Mouse (Mus musculus) midbrain, embryonic 13.5 days (tissue): ENCODE data around the gene Col23a1. TPM values are rescaled to one million over a fixed set of nuclear protein-coding genes. Genes with fewer than 3 reads are reported as not detected.

Experiments used
- ATAC-seq: fragments of 200-750 bp; cut with Nextera tagmentation; 2 replicates; pipeline ENCODE4 v1.8.0; 2017; ENCODE audit warnings: mild to moderate bottlenecking, moderate TSS enrichment, moderate library complexity
- H3K27ac ChIP-seq: fragments of 300-500 bp; sonication (generic); 2 replicates; pipeline ENCODE4 v1.5.1; 2015; ENCODE audit warnings: inconsistent platforms, mild to moderate bottlenecking, moderate library complexity
- H3K27me3 ChIP-seq: fragments of 300-500 bp; sonication (generic); 2 replicates; pipeline ENCODE4 v1.6.1; 2015; ENCODE audit warnings: mild to moderate bottlenecking, inconsistent platforms
- H3K36me3 ChIP-seq: fragments of 300-500 bp; sonication (generic); 2 replicates; pipeline ENCODE4 v1.6.1; 2015; ENCODE audit warnings: mild to moderate bottlenecking, inconsistent platforms
- H3K4me1 ChIP-seq: fragments of 300-500 bp; sonication (generic); replicated peaks from 2 replicates; pipeline ENCODE4 v1.6.1; 2015; ENCODE audit warnings: inconsistent platforms
- H3K4me2 ChIP-seq: fragments of 300-500 bp; sonication (generic); replicated peaks from 2 replicates; pipeline ENCODE4 v1.6.1; 2015; ENCODE audit warnings: moderate library complexity, mild to moderate bottlenecking, inconsistent platforms
- H3K4me3 ChIP-seq: fragments of 300-500 bp; sonication (generic); replicated peaks from 2 replicates; pipeline ENCODE4 v1.5.1; 2015; ENCODE audit warnings: mild to moderate bottlenecking, inconsistent platforms
- H3K9ac ChIP-seq: fragments of 300-500 bp; sonication (generic); replicated peaks from 2 replicates; pipeline ENCODE4 v1.6.1; 2015; ENCODE audit warnings: mild to moderate bottlenecking, inconsistent platforms
- H3K9me3 ChIP-seq: fragments of 300-500 bp; sonication (generic); 2 replicates; pipeline ENCODE4 v1.6.1; 2016; ENCODE audit warnings: mild to moderate bottlenecking, inconsistent platforms
- WGBS: fragments of 180-500 bp; shearing (Covaris S2); methylation state at CpG from one replicate; pipeline ENCODE4 v1.1.7; 2015; 5-methylcytosine and 5-hydroxymethylcytosine counted together
- polyA plus RNA-seq: library from polyadenylated mRNA; unstranded; fragments of >200 nt; fragmentation: Nextera tagmentation; extraction: Ambion mirVana; gene quantifications from 2 replicates; pipeline ENCODE4 v1.2.1, GENCODE M21; 2015

Col23a1 gene
- polyA plus RNA-seq, 1 experiment from 2014 or later = 5.7 TPM

DNA sequence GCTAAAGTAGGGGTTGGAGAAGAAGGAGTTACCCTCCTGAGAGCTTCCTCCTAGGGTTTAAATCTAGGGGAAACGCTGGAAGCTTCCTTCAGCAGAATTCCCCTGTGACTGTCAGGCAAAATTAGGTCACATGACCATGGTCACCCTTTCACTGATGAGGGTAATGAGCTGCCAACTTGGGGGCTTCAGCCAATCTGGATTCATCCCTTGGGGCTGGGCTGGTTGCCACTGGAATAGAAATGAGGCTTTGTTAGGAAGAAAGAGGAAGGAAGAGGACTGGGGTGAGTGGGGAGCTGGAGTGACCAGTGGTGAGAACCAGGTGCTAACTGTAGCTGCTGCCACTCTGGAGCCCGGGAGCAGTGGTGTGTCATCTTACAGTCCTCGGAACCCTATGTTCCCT, 6.0 kb downstream of the Col23a1 start:
- Histone ChIP-seq H3K4me3 (no peak overlapping the region), H3K9me3 (no peaks in the 10 kb centered on the region), H3K4me1 (peaks cover 1% of the 10 kb centered on the region; the same call in 1 of the 2 replicates), H3K36me3 (no peaks in the 10 kb centered on the region), H3K4me2 (no peak overlapping the region), H3K9ac (no peak overlapping the region), H3K27me3 (peaks cover 11% of the 10 kb centered on the region), H3K27ac (no peak overlapping the region)
- WGBS = 81% methylated on average over 3 of the region's 3 CpGs
- no peak for ATAC-seq

DNA sequence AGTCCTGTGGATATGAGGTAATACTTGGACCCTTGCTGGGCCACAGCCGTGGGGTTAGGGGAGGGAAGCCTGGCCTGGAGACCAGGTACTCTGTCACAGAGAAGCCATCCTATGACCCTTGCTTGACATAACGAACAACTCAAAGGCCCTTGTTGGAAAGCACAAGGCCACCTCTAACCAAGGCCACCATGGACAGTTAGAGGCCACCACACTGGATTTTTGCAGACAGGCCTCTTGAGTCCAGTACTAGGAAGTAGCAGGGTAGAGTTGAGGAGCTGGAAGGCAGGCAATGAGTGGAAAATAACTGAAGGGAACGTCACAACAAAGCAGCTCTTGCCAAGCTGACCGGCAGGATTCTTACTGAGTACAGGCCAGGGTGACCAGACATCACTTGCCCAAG, 9.0 kb downstream of the Col23a1 start:
- no peak for ATAC-seq
- no peaks in the 10 kb centered on the region for H3K27me3 ChIP-seq
- H3K4me1 ChIP-seq = no peaks in the 10 kb centered on the region
- no peak overlapping the region for H3K27ac ChIP-seq
- H3K36me3 ChIP-seq = no peaks in the 10 kb centered on the region
- no peaks in the 10 kb centered on the region for H3K9me3 ChIP-seq
- H3K4me2 ChIP-seq = no peak overlapping the region
- H3K9ac ChIP-seq = no peak overlapping the region
- WGBS = 88% methylated on average over 4 of the region's 4 CpGs
- no peak overlapping the region for H3K4me3 ChIP-seq

GRCm38 (mm10) chr11:51302396-51302795, 12.7 kb downstream of the Col23a1 start:
- no peak for ATAC-seq
- Histone ChIP-seq H3K9ac (no peak overlapping the region), H3K4me3 (no peak overlapping the region), H3K4me1 (no peaks in the 10 kb centered on the region), H3K36me3 (no peaks in the 10 kb centered on the region), H3K27ac (no peak overlapping the region), H3K4me2 (no peak overlapping the region), H3K27me3 (no peaks in the 10 kb centered on the region), H3K9me3 (no peaks in the 10 kb centered on the region)
- 93% methylated on average over 5 of the region's 5 CpGs for WGBS

GRCm38 (mm10) chr11:51303981-51304553, 14.3 kb downstream of the Col23a1 start:
- no peak for ATAC-seq
- H3K27ac ChIP-seq = no peak overlapping the region
- no peak overlapping the region for H3K9ac ChIP-seq
- WGBS = 78% methylated on average over 12 of the region's 12 CpGs
- no peak overlapping the region for H3K4me3 ChIP-seq
- no peaks in the 10 kb centered on the region for H3K9me3 ChIP-seq
- no peaks in the 10 kb centered on the region for H3K4me1 ChIP-seq
- no peak overlapping the region for H3K4me2 ChIP-seq
- H3K27me3 ChIP-seq = no peaks in the 10 kb centered on the region
- no peaks in the 10 kb centered on the region for H3K36me3 ChIP-seq

DNA sequence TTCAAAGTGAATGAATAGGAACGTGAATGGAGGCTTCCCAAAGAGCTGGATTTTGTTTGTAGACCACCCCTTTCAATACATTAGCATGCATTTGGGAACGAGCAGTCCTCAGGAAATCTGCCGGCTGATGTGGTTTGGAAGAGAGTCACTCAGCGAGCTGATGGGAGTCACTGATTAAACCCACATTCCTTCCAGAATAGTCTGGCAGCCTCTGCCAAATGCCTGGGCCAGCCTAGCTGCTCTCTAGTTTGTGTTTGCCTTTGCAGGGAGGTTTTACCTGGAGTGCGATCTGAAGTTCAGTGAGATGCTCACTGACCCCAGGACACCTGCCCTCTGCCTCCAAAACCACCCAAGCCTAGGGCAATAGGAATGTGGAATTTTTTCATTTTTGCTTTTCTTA, 18.6 kb downstream of the Col23a1 start:
- Histone ChIP-seq H3K4me1 (no peaks in the 10 kb centered on the region), H3K4me2 (no peak overlapping the region), H3K27ac (no peak overlapping the region), H3K9ac (no peak overlapping the region), H3K36me3 (no peaks in the 10 kb centered on the region), H3K27me3 (no peaks in the 10 kb centered on the region), H3K4me3 (no peak overlapping the region), H3K9me3 (no peaks in the 10 kb centered on the region)
- no peak for ATAC-seq
- 66% methylated on average over 5 of the region's 5 CpGs for WGBS

- WGBS = 78% methylated on average over 8 of the region's 8 CpGs
- ATAC-seq = no peak
- no peak overlapping the region for H3K4me2 ChIP-seq
Measured at GRCm38 (mm10) chr11:51311846-51312245, 22.1 kb downstream of the Col23a1 start.

GRCm38 (mm10) chr11:51315991-51316810, 26.5 kb downstream of the Col23a1 start:
- Histone ChIP-seq H3K9me3 (peaks cover 2% of the 10 kb centered on the region; the same call in 1 of the 2 replicates), H3K4me3 (no peak overlapping the region), H3K27me3 (no peaks in the 10 kb centered on the region), H3K4me1 (peaks cover 5% of the 10 kb centered on the region; the same call in 1 of the 2 replicates), H3K9ac (no peak overlapping the region), H3K36me3 (no peaks in the 10 kb centered on the region), H3K27ac (no peak overlapping the region), H3K4me2 (no peak overlapping the region)
- no peak for ATAC-seq
- 70% methylated on average over 7 of the region's 7 CpGs for WGBS

More at GRCm38 (mm10) chr11:51311846-51312245, 22.1 kb downstream of the Col23a1 start:
- no peak overlapping the region for H3K9ac ChIP-seq
- no peak overlapping the region for H3K27ac ChIP-seq
- H3K4me3 ChIP-seq = no peak overlapping the region
- no peaks in the 10 kb centered on the region for H3K9me3 ChIP-seq
- no peaks in the 10 kb centered on the region for H3K27me3 ChIP-seq
- no peaks in the 10 kb centered on the region for H3K36me3 ChIP-seq
- no peaks in the 10 kb centered on the region for H3K4me1 ChIP-seq

- peaks cover 5% of the 10 kb centered on the region; the same call in 1 of the 2 replicates for H3K9me3 ChIP-seq
- no peak overlapping the region for H3K4me2 ChIP-seq
- no peak overlapping the region for H3K4me3 ChIP-seq
- no peaks in the 10 kb centered on the region for H3K27me3 ChIP-seq
- no peak overlapping the region for H3K9ac ChIP-seq
- no peak overlapping the region for H3K27ac ChIP-seq
- no peaks in the 10 kb centered on the region for H3K36me3 ChIP-seq
- H3K4me1 ChIP-seq = peaks cover 5% of the 10 kb centered on the region; the same call in 1 of the 2 replicates
- no peak for ATAC-seq
Measured at GRCm38 (mm10) chr11:51320609-51321008, 30.9 kb downstream of the Col23a1 start.

GRCm38 (mm10) chr11:51326908-51327307, 37.2 kb downstream of the Col23a1 start:
- Histone ChIP-seq H3K9me3 (no peaks in the 10 kb centered on the region), H3K4me3 (no peak overlapping the region), H3K9ac (no peak overlapping the region), H3K4me1 (no peaks in the 10 kb centered on the region), H3K27me3 (no peaks in the 10 kb centered on the region), H3K36me3 (no peaks in the 10 kb centered on the region), H3K4me2 (no peak overlapping the region), H3K27ac (no peak overlapping the region)
- WGBS = 76% methylated on average over 6 of the region's 6 CpGs
- ATAC-seq = no peak

DNA sequence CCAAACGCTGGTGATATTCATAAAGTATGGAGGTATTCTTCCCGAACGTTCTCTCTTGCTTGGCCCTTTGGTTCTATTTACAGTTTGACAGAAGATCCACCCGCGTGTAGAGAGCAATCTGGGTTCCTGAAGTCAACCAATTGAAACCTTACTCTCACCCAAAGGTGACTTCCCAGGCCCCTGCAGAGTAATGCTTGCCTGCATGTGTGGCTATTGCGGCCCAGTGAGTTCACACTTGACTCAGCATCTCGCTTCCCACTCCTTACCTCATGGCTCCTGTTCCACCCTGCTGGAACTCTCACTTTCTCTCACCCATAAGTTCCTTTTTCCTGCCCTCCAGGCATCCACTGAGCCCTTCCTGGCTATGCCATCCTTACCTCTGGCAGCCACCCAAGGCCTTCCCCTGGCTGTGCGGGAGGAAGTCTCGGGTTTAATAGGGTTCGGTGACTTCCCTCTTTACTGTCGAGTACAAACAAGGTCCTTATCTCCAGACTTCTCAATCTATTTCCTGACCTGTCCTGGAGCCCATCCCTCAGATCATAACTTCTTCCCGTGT, 38.7 kb downstream of the Col23a1 start:
- Histone ChIP-seq H3K36me3 (no peaks in the 10 kb centered on the region), H3K27me3 (no peaks in the 10 kb centered on the region), H3K9me3 (no peaks in the 10 kb centered on the region), H3K9ac (no peak overlapping the region), H3K4me3 (no peak overlapping the region), H3K27ac (no peak overlapping the region), H3K4me2 (no peak overlapping the region), H3K4me1 (no peaks in the 10 kb centered on the region)
- ATAC-seq = no peak
- 92% methylated on average over 12 of the region's 12 CpGs for WGBS

DNA sequence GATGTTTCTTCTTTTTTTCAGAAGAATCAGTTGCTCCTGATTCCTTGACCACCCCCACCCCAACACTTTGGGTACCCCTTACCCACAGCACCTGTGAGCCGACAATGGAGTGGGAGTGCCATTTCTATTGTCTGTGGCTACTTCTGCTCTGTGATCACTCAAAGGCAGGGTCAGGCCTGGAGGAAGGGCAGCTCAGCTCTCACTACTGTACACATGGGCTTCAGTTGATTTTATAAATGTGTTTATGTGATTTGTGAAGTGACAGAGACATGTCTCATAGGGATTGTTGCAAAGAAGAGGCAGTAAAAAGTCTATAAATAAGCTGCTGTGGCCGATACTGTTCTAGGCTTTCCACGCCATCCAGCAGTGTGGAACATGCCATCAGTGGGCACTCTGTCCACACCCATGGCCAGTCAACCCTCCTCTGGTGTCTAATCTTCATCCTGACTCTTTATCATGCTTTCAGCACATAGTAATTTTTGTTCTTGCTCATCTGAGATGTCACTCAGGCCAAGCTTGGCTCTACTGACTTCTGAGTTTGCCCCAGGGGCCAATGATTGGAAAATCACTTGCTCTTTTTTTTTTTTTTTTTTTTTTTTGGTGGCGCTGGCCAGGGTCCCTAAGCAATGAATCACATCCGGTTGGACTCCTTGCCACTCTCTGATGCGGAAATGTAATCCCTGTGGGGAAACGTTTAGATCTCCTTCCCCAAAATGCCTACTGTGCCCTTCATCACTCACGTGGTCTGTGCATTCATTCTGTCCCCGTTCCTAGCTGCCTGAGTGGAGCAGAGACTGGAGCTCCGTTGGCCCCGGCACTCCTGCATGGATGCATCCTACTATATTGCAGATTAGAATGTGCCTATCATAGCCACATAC, 40.4 kb downstream of the Col23a1 start:
- no peak for ATAC-seq
- Histone ChIP-seq H3K27me3 (no peaks in the 10 kb centered on the region), H3K27ac (no peak overlapping the region), H3K36me3 (no peaks in the 10 kb centered on the region), H3K4me3 (no peak overlapping the region), H3K4me1 (no peaks in the 10 kb centered on the region), H3K4me2 (no peak overlapping the region), H3K9me3 (no peaks in the 10 kb centered on the region), H3K9ac (no peak overlapping the region)
- WGBS = 76% methylated on average over 11 of the region's 11 CpGs

- H3K36me3 ChIP-seq = no peaks in the 10 kb centered on the region
- no peaks in the 10 kb centered on the region for H3K27me3 ChIP-seq
- no peak overlapping the region for H3K4me3 ChIP-seq
- 83% methylated on average over 5 of the region's 5 CpGs for WGBS
- H3K27ac ChIP-seq = no peak overlapping the region
- no peak overlapping the region for H3K9ac ChIP-seq
- H3K4me2 ChIP-seq = no peak overlapping the region
- no peak for ATAC-seq
- no peaks in the 10 kb centered on the region for H3K9me3 ChIP-seq
- H3K4me1 ChIP-seq = no peaks in the 10 kb centered on the region
Measured at GRCm38 (mm10) chr11:51334017-51334416, 44.3 kb downstream of the Col23a1 start.
